Mouse (Mus musculus): ENCODE data around the gene H2-Q10. TPM values are rescaled to one million over a fixed set of nuclear protein-coding genes. Genes with fewer than 3 reads are reported as not detected.
"Not testable (repeated sequence)": the region's sequence is repeated elsewhere in the genome, so short reads cannot be mapped to it uniquely, and the experiment has no call there.

Gene H2-Q10
- polyA plus RNA-seq, 2 experiments = 0.62 to 0.87 TPM

DNA sequence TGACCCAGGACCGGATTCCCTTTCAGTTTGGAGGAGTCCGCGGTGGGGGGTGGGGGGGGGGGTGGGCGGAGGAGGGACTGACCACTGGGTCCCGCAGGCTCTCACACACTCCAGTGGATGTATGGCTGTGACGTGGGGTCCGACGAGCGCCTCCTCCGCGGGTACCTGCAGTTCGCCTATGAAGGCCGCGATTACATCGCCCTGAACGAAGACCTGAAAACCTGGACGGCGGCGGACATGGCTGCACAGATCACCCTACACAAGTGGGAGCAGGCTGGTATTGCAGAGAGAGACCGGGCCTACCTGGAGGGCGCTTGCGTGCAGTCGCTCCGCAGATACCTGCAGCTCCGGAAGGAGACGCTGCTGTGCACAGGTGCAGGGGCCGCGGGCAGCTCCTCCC is 44.4 kb upstream of the H2-Q10 start:
- H3K9me3 ChIP-seq (ENCODE audit: control insufficient read depth, low read length); H3K36me3 ChIP-seq (ENCODE audit: control insufficient read depth, insufficient read depth, low read length); ATAC-seq (ENCODE audit: low FRiP score, low read depth); H3K9ac ChIP-seq (ENCODE audit: low read depth, low read length, severe bottlenecking); H3K27ac ChIP-seq (replicated peaks; ENCODE audit: low read depth, low read length); DNase-seq (ENCODE audit: low spot score); H3K4me1 ChIP-seq (ENCODE audit: control insufficient read depth, insufficient read depth, low read length); H3K27me3 ChIP-seq (ENCODE audit: control insufficient read depth, insufficient read depth, low read length): not testable (repeated sequence)
- 16% methylated on average over 24 of the region's 28 CpGs for WGBS
- H3K4me2 ChIP-seq (replicated peaks; ENCODE audit: low read depth, low read length, severe bottlenecking) = peak overlapping the region; percentile 62
- peak overlapping the region; percentile 37 for H3K4me3 ChIP-seq (replicated peaks; ENCODE audit: low read length)

DNA sequence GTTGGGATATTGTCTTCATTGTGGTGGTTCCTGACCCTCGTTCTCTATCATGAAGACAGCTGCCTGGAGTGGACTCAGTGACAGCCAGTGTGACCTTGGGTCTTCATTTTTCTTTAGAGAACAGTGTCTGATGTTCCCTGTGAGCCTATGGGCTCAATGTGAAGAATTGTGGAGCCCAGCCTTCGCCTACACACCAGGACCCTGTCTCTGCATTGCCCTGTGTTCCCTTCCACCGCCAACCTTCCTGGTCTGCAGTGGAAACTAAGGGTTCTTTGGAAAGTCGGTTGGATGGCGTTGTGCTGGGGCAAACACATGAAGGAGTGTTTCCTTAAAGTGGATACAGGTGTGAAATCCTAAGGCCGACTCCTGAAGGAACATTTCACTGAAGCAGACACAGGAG is 41.0 kb upstream of the H2-Q10 start:
- ATAC-seq (ENCODE audit: low FRiP score, low read depth); H3K9ac ChIP-seq (ENCODE audit: low read depth, low read length, severe bottlenecking); H3K4me1 ChIP-seq (ENCODE audit: control insufficient read depth, insufficient read depth, low read length); H3K36me3 ChIP-seq (ENCODE audit: control insufficient read depth, insufficient read depth, low read length); H3K27me3 ChIP-seq (ENCODE audit: control insufficient read depth, insufficient read depth, low read length); H3K27ac ChIP-seq (replicated peaks; ENCODE audit: low read depth, low read length); H3K9me3 ChIP-seq (ENCODE audit: control insufficient read depth, low read length); H3K4me3 ChIP-seq (replicated peaks; ENCODE audit: low read length); H3K4me2 ChIP-seq (replicated peaks; ENCODE audit: low read depth, low read length, severe bottlenecking); DNase-seq (ENCODE audit: low spot score): not testable (repeated sequence)
- 78% methylated on average over 6 of the region's 6 CpGs for WGBS

DNA sequence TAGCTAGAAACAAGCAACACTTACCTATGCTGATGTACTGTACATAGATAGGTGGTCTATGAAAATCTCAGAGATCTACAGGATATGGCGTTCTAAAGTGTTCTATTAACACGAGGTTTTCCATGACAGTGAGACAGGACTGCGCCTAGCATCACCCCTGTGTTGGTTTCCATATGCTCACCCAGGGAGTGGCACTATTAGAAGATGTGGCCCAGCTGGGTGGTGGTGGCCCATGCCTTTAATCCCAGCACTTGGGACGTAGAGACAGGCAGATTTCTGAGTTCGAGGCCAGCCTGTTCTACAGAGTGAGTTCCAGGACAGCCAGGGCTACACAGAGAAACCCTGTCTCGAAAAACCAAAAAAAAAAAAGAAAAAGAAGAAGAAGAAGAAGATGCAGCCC is 39.2 kb upstream of the H2-Q10 start:
- not testable (repeated sequence) for H3K4me2 ChIP-seq (replicated peaks; ENCODE audit: low read depth, low read length, severe bottlenecking); H3K4me3 ChIP-seq (replicated peaks; ENCODE audit: low read length); DNase-seq (ENCODE audit: low spot score); ATAC-seq (ENCODE audit: low FRiP score, low read depth); H3K27ac ChIP-seq (replicated peaks; ENCODE audit: low read depth, low read length); H3K9me3 ChIP-seq (ENCODE audit: control insufficient read depth, low read length); H3K9ac ChIP-seq (ENCODE audit: low read depth, low read length, severe bottlenecking); H3K4me1 ChIP-seq (ENCODE audit: control insufficient read depth, insufficient read depth, low read length); H3K36me3 ChIP-seq (ENCODE audit: control insufficient read depth, insufficient read depth, low read length); H3K27me3 ChIP-seq (ENCODE audit: control insufficient read depth, insufficient read depth, low read length)
- WGBS = 78% methylated on average over 6 of the region's 6 CpGs

DNA sequence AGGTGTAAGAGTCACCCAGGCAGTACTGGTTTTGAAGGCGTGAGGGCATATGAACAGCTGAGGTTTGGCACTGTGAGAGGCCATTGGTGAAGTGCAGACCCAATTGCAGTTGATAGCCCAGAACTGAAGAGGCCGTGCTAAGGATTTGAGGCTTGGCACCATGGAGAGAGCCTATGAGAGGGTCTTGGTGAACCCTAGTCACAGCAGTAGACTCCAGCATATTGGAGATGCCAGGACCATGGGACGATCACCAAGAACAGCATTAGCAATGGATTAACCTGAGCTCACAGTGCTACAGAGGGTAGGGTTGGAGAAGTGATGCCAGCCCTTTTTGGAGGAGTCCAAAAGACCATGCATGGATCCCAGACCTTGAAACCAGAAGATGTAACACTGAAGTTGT is 37.7 kb upstream of the H2-Q10 start:
- not testable (repeated sequence) for H3K36me3 ChIP-seq (ENCODE audit: control insufficient read depth, insufficient read depth, low read length); H3K9ac ChIP-seq (ENCODE audit: low read depth, low read length, severe bottlenecking); ATAC-seq (ENCODE audit: low FRiP score, low read depth); H3K9me3 ChIP-seq (ENCODE audit: control insufficient read depth, low read length); H3K4me3 ChIP-seq (replicated peaks; ENCODE audit: low read length); H3K27ac ChIP-seq (replicated peaks; ENCODE audit: low read depth, low read length); H3K4me1 ChIP-seq (ENCODE audit: control insufficient read depth, insufficient read depth, low read length); DNase-seq (ENCODE audit: low spot score); H3K27me3 ChIP-seq (ENCODE audit: control insufficient read depth, insufficient read depth, low read length); H3K4me2 ChIP-seq (replicated peaks; ENCODE audit: low read depth, low read length, severe bottlenecking)
- WGBS = 75% methylated on average over 2 of the region's 3 CpGs

DNA sequence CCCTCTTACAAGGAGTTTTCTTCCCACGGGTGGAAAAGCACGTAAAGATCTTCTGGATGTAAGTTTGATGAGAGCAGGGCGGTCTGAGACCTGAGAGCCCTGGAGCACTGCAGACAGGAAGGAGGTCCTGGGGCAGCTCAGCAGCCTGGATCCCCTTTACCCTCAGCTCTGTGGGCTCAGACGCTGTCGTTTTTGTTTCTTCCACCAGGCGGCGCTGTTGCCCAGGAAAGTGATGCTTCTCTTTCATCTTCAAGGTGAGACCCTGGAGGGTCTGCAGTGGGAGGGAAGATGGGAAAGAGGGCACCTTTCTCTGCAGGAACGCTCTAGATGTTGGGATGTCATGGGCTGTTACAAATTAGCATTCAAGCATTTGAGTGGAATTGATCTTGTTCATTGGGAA is 35.1 kb upstream of the H2-Q10 start:
- H3K9ac ChIP-seq (ENCODE audit: low read depth, low read length, severe bottlenecking); ATAC-seq (ENCODE audit: low FRiP score, low read depth); H3K4me2 ChIP-seq (replicated peaks; ENCODE audit: low read depth, low read length, severe bottlenecking); H3K27me3 ChIP-seq (ENCODE audit: control insufficient read depth, insufficient read depth, low read length); H3K9me3 ChIP-seq (ENCODE audit: control insufficient read depth, low read length); H3K4me1 ChIP-seq (ENCODE audit: control insufficient read depth, insufficient read depth, low read length); H3K36me3 ChIP-seq (ENCODE audit: control insufficient read depth, insufficient read depth, low read length); H3K4me3 ChIP-seq (replicated peaks; ENCODE audit: low read length); H3K27ac ChIP-seq (replicated peaks; ENCODE audit: low read depth, low read length); DNase-seq (ENCODE audit: low spot score): not testable (repeated sequence)
- WGBS = 7% methylated on average over 8 of the region's 8 CpGs

DNA sequence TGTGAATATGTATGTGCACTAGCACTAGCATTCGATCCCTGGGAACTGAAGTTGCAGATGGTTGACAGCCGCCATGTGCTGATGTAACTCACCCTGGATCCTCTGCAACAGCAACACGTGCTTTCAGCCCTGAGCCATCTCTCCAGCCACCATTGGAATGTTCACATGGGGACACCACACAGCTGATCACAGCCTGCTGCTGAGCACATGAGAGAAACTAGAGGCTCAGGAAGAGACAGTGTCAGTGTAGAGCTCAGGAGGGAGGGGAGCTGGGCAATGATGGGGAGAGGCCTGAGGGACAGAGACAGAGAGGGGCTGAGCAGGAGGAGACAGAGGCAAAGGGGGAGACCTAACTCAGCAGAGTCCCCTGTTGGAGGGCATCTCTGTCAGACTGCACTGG is 34.3 kb upstream of the H2-Q10 start:
- H3K4me3 ChIP-seq (replicated peaks; ENCODE audit: low read length); H3K36me3 ChIP-seq (ENCODE audit: control insufficient read depth, insufficient read depth, low read length); H3K4me2 ChIP-seq (replicated peaks; ENCODE audit: low read depth, low read length, severe bottlenecking); H3K4me1 ChIP-seq (ENCODE audit: control insufficient read depth, insufficient read depth, low read length); H3K9ac ChIP-seq (ENCODE audit: low read depth, low read length, severe bottlenecking); ATAC-seq (ENCODE audit: low FRiP score, low read depth); H3K9me3 ChIP-seq (ENCODE audit: control insufficient read depth, low read length); H3K27me3 ChIP-seq (ENCODE audit: control insufficient read depth, insufficient read depth, low read length); H3K27ac ChIP-seq (replicated peaks; ENCODE audit: low read depth, low read length); DNase-seq (ENCODE audit: low spot score): not testable (repeated sequence)
- 74% methylated on average over 3 of the region's 3 CpGs for WGBS

DNA sequence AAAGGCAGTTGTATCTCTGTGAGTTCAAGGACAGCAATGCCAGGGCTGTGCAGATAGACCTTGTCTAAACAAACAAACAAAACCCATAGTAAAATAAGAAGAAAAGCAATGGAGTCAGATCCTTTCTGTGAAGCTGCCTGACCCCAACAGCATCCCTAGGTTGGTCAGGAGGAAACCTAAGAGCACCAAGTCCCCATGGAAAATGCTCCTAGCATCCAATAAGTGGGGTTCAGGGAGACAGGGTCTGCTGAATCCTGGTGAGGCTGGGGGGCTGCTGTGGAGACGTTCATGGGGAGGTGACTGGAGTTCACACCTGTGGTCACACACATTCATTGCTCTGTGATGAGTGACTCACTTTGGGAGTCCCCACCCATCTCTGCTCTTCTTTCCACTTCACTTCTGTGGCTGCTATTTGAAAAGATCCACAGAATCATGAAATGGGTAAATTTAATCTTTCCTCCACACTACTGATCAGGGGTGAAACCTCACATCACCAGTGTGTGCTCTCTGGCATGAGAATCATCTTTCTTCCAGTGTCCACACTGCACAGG is 32.4 kb upstream of the H2-Q10 start:
- not testable (repeated sequence) for H3K27ac ChIP-seq (replicated peaks; ENCODE audit: low read depth, low read length); H3K9ac ChIP-seq (ENCODE audit: low read depth, low read length, severe bottlenecking); DNase-seq (ENCODE audit: low spot score); H3K27me3 ChIP-seq (ENCODE audit: control insufficient read depth, insufficient read depth, low read length); ATAC-seq (ENCODE audit: low FRiP score, low read depth); H3K4me1 ChIP-seq (ENCODE audit: control insufficient read depth, insufficient read depth, low read length); H3K9me3 ChIP-seq (ENCODE audit: control insufficient read depth, low read length); H3K36me3 ChIP-seq (ENCODE audit: control insufficient read depth, insufficient read depth, low read length); H3K4me3 ChIP-seq (replicated peaks; ENCODE audit: low read length); H3K4me2 ChIP-seq (replicated peaks; ENCODE audit: low read depth, low read length, severe bottlenecking)
- 67% methylated on average over 1 of the region's 1 CpGs for WGBS

DNA sequence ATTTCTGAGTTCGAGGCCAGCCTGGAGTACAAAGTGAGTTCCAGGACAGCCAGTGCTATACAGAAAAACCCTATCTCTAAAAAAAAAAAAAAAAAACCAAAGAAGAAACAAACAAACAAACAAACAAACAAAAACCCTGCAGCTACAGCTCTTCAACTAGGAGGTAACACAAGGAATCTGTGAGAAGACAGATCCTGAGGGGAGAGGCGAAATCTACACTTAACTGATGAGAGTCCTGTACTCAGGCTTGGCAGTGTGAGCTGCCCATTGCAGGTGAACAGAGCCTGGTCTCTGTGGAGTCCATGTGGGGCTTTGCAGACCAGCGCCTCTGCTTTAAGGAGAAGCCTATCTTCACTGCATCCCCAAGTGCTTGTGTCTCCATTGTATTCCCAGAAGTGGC is 31.5 kb upstream of the H2-Q10 start:
- H3K36me3 ChIP-seq (ENCODE audit: control insufficient read depth, insufficient read depth, low read length); DNase-seq (ENCODE audit: low spot score); H3K27ac ChIP-seq (replicated peaks; ENCODE audit: low read depth, low read length); H3K4me3 ChIP-seq (replicated peaks; ENCODE audit: low read length); ATAC-seq (ENCODE audit: low FRiP score, low read depth); H3K4me1 ChIP-seq (ENCODE audit: control insufficient read depth, insufficient read depth, low read length); H3K9ac ChIP-seq (ENCODE audit: low read depth, low read length, severe bottlenecking); H3K9me3 ChIP-seq (ENCODE audit: control insufficient read depth, low read length); H3K27me3 ChIP-seq (ENCODE audit: control insufficient read depth, insufficient read depth, low read length); H3K4me2 ChIP-seq (replicated peaks; ENCODE audit: low read depth, low read length, severe bottlenecking): not testable (repeated sequence)
- 77% methylated on average over 2 of the region's 3 CpGs for WGBS

Data from limb, embryonic 14.5 days (tissue).